Mouse (Mus musculus) hindbrain, embryonic 14.5 days (tissue): ENCODE results near the gene Fbxo3. TPM values are rescaled to one million over a fixed set of nuclear protein-coding genes. Genes with fewer than 3 reads are reported as not detected.
"Not testable (repeated sequence)": the region's sequence is repeated elsewhere in the genome, so short reads cannot be mapped to it uniquely, and the experiment has no call there.

Source experiments
- ATAC-seq: fragments of 200-750 bp; cut with Nextera tagmentation; 2 replicates; pipeline ENCODE4 v1.8.0; 2017; ENCODE audit warnings: moderate number of reproducible peaks, mild to moderate bottlenecking, moderate TSS enrichment, moderate library complexity; ENCODE audit not compliant: low FRiP score
- DNase-seq: peaks from one replicate; pipeline ENCODE4 v3.0.0-alpha.2; 2015; ENCODE audit warnings: low spot score
- H3K27ac ChIP-seq: fragments of 300-500 bp; sonication (generic); 2 replicates; pipeline ENCODE4 v1.5.1; 2014; ENCODE audit warnings: mild to moderate bottlenecking, moderate library complexity
- H3K27me3 ChIP-seq: fragments of 300-500 bp; sonication (generic); 2 replicates; pipeline ENCODE4 v1.6.1; 2014; ENCODE audit warnings: mild to moderate bottlenecking, low read length, mixed read lengths; ENCODE audit not compliant: control insufficient read depth, insufficient read depth
- H3K36me3 ChIP-seq: fragments of 300-500 bp; sonication (generic); replicated peaks from 2 replicates; pipeline ENCODE4 v1.6.1; 2014; ENCODE audit not compliant: control insufficient read depth, insufficient read depth
- H3K4me1 ChIP-seq: fragments of 300-500 bp; sonication (generic); replicated peaks from 2 replicates; pipeline ENCODE4 v1.6.1; 2014; ENCODE audit warnings: antibody characterized with exemption, low read length, mixed read lengths; ENCODE audit not compliant: control insufficient read depth, insufficient read depth
- H3K4me2 ChIP-seq: fragments of 300-500 bp; sonication (generic); replicated peaks from 2 replicates; pipeline ENCODE4 v1.6.1; 2014; ENCODE audit warnings: mild to moderate bottlenecking, moderate library complexity
- H3K4me3 ChIP-seq: fragments of 300-500 bp; sonication (generic); replicated peaks from 2 replicates; pipeline ENCODE4 v1.5.1; 2014; ENCODE audit warnings: mild to moderate bottlenecking, low read length
- H3K9ac ChIP-seq: fragments of 300-500 bp; sonication (generic); 2 replicates; pipeline ENCODE4 v1.6.1; 2014
- H3K9me3 ChIP-seq: fragments of 300-500 bp; sonication (generic); 2 replicates; pipeline ENCODE4 v1.6.1; 2016; ENCODE audit warnings: low read length; ENCODE audit not compliant: control insufficient read depth
- WGBS: fragments of 180-500 bp; shearing (Covaris S2); extraction: QIAGEN DNeasy Blood & Tissue Kit; methylation state at CpG from one replicate; pipeline ENCODE4 v1.1.7; 2014; 5-methylcytosine and 5-hydroxymethylcytosine counted together
- polyA plus RNA-seq: library from polyadenylated mRNA; unstranded; fragments of >200 nt; fragmentation: Nextera tagmentation; extraction: Ambion mirVana; gene quantifications from 2 replicates; pipeline ENCODE4 v1.2.1, GENCODE M21; 2014

Fbxo3 gene
- polyA plus RNA-seq, 1 experiment from 2014 or later: 68.3 TPM

GRCm38 (mm10) chr2:104081436-104082050 is 54.0 kb downstream of the Fbxo3 start:
- H3K9ac ChIP-seq, H3K9me3 ChIP-seq, H3K4me1 ChIP-seq, H3K4me2 ChIP-seq, DNase-seq, H3K27ac ChIP-seq, ATAC-seq, H3K4me3 ChIP-seq, H3K27me3 ChIP-seq, H3K36me3 ChIP-seq: not testable (repeated sequence)
- no CpG with 5 or more reads among the region's 1 CpGs for WGBS

- Histone ChIP-seq H3K4me3 (no peak overlapping the region), H3K9me3 (no peaks in the 10 kb centered on the region), H3K27ac (no peak overlapping the region), H3K36me3 (no peaks in the 10 kb centered on the region), H3K4me2 (no peak overlapping the region), H3K9ac (no peak overlapping the region), H3K27me3 (no peaks in the 10 kb centered on the region), H3K4me1 (no peaks in the 10 kb centered on the region)
- DNase-seq: no peak
- ATAC-seq: no peak
Observed at GRCm38 (mm10) chr2:104082474-104082873, 55.0 kb downstream of the Fbxo3 start.

GRCm38 (mm10) chr2:104084027-104084426 is 56.5 kb downstream of the Fbxo3 start:
- H3K27me3 ChIP-seq, H3K9ac ChIP-seq, H3K36me3 ChIP-seq, H3K4me3 ChIP-seq, ATAC-seq, DNase-seq, H3K4me1 ChIP-seq, H3K9me3 ChIP-seq, H3K4me2 ChIP-seq, H3K27ac ChIP-seq: not testable (repeated sequence)

- not testable (repeated sequence) for H3K4me2 ChIP-seq, H3K4me1 ChIP-seq, H3K4me3 ChIP-seq, DNase-seq, ATAC-seq, H3K27ac ChIP-seq, H3K36me3 ChIP-seq, H3K27me3 ChIP-seq, H3K9ac ChIP-seq, H3K9me3 ChIP-seq
- WGBS: 93% methylated on average over 1 of the region's 1 CpGs
Observed at GRCm38 (mm10) chr2:104087562-104087961, 60.0 kb downstream of the Fbxo3 start.

GRCm38 (mm10) chr2:104093305-104093704 is 65.8 kb downstream of the Fbxo3 start:
- Histone ChIP-seq H3K4me2 (no peak overlapping the region), H3K27ac (no peak overlapping the region), H3K27me3 (no peaks in the 10 kb centered on the region), H3K36me3 (no peaks in the 10 kb centered on the region), H3K4me3 (no peak overlapping the region), H3K4me1 (peaks cover 8% of the 10 kb centered on the region), H3K9me3 (no peaks in the 10 kb centered on the region), H3K9ac (no peak overlapping the region)
- 85% methylated on average over 2 of the region's 2 CpGs for whole genome bisulfite sequencing
- DNase-seq (no peak), ATAC-seq (no peak)

- Histone ChIP-seq H3K27me3 (no peaks in the 10 kb centered on the region), H3K9ac (peak within 1 kb of the TSS; percentile 57), H3K4me1 (peaks cover 8% of the 10 kb centered on the region), H3K36me3 (no peaks in the 10 kb centered on the region), H3K27ac (peak within 1 kb of the TSS; percentile 68), H3K4me3 (peak within 1 kb of the TSS; percentile 40), H3K9me3 (no peaks in the 10 kb centered on the region), H3K4me2 (peak within 1 kb of the TSS; percentile 66)
- 3% methylated on average over 15 of the region's 15 CpGs for WGBS
- peak; percentile 72 for DNase-seq
- peak; percentile 88 for ATAC-seq
Observed at GRCm38 (mm10) chr2:104095741-104096213, 68.3 kb downstream of the Fbxo3 start, which contains the start of gene Cd59a. Gene Cd59a (plus strand): TSS chr2:104095801.

- ATAC-seq (no peak), DNase-seq (no peak)
- no peaks in the 10 kb centered on the region for H3K36me3 ChIP-seq
- H3K27ac ChIP-seq: peak overlapping the region; percentile 68
- H3K9ac ChIP-seq: peak overlapping the region; percentile 57
- no peaks in the 10 kb centered on the region for H3K27me3 ChIP-seq
- peak overlapping the region; percentile 66 for H3K4me2 ChIP-seq
- 45% methylated on average over 10 of the region's 10 CpGs for WGBS
- peak overlapping the region; percentile 40 for H3K4me3 ChIP-seq
- H3K4me1 ChIP-seq: peaks cover 8% of the 10 kb centered on the region
- H3K9me3 ChIP-seq: no peaks in the 10 kb centered on the region
Observed at GRCm38 (mm10) chr2:104096256-104096655, 68.7 kb downstream of the Fbxo3 start.

GRCm38 (mm10) chr2:104096796-104097195 is 69.3 kb downstream of the Fbxo3 start:
- H3K27ac ChIP-seq, H3K27me3 ChIP-seq, ATAC-seq, DNase-seq, H3K36me3 ChIP-seq, H3K9ac ChIP-seq, H3K4me3 ChIP-seq, H3K9me3 ChIP-seq, H3K4me1 ChIP-seq: not testable (repeated sequence)
- WGBS: 73% methylated on average over 1 of the region's 1 CpGs
- H3K4me2 ChIP-seq: peak overlapping the region; percentile 66

- H3K4me3 ChIP-seq, DNase-seq, H3K9ac ChIP-seq, ATAC-seq, H3K27ac ChIP-seq, H3K4me1 ChIP-seq, H3K9me3 ChIP-seq, H3K27me3 ChIP-seq, H3K36me3 ChIP-seq: not testable (repeated sequence)
- peak overlapping the region; percentile 66; the same call in 1 of the 2 replicates for H3K4me2 ChIP-seq
- WGBS: 93% methylated on average over 4 of the region's 4 CpGs
Observed at GRCm38 (mm10) chr2:104097396-104097795, 69.9 kb downstream of the Fbxo3 start.
